ENCODE assay signal across 9 mouse cellular contexts in the genomic region with DNA sequence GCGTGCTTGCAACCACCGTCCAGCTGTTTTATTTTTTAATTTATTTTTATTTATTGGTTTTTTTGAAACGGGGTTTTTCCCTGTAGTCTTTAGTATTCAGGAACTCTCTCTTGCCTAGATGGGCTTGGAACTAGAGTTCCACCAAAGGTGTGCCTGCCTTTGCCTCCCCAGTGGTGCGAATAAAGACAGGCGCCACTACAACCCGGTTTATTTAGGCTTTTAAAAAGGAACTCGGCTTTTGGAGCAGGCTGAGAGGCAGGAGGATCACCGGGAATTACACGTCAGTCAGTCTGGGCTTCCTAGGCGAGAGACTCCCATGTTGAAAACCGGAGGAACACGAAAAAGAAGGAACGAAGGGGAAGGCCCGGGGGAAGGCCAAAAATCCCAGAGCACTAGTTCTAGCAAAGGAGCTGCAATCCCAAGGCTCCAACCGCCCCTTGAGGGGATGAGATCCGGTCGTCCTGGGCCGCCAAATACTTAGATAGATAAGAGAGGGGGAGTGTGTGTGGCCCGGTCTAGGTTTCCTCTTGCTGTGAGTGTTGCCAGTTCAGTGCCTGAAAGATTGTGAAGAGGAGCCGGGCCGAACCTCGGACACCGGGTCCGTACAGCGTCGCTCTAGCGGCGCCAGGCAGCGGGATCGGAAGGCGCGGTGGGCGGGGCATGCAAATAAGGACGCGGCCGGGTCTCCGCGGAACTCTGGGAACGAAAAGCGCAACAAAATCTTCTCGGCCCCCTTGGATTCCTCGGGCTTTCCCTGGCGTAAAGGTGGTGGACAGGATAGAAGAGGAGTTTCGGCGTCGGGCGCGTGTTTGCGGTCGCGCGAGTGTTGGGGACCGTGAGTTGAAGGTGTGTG. TPM values are rescaled to one million over a fixed set of nuclear protein-coding genes. Genes with fewer than 3 reads are reported as not detected.
A peak's percentile ranks its signal among the peaks of the same experiment; 100 is the strongest.
DNase-seq lines count a peak whose midpoint lies in the region; ATAC-seq and TF ChIP-seq lines count a peak whose summit lies in the region.
"Not testable (repeated sequence)": the region's sequence is repeated elsewhere in the genome, so short reads cannot be mapped to it uniquely, and the experiment has no call there.
"Had no signal": no experiment of that assay in that cellular context is flagged by ENCODE, and none has a peak within 500 bp of the region (broad histone marks: within the 10 kb centered on the region; RNA-seq: fewer than 3 reads in every experiment).

No protein-coding gene starts in this region.

- not testable (repeated sequence) for TF ChIP-seq EP300 in MEL (IDR thresholded peaks at IDR 0.05; ENCODE audit: low read depth in 1 of 2, low read length in 2 of 2); lung, postnatal 0 days (IDR thresholded peaks at IDR 0.05)

- H3K4me3 ChIP-seq in MEL (ENCODE audit: control insufficient read depth in 1 of 2, insufficient read depth in 1 of 2, low read depth in 2 of 2, low read length in 2 of 2), result peak overlapping the region; percentile 53 to 73
- peak overlapping the region; percentile 14 for H3K4me3 ChIP-seq in hindbrain, embryonic 11.5 days (ENCODE audit: low read depth, low read length)
- peak overlapping the region; percentile 24; the same call in 1 of the 2 replicates for H3K4me3 ChIP-seq in lung, postnatal 0 days (ENCODE audit: low read depth, low read length)

- TF ChIP-seq RAD21 in MEL (IDR thresholded peaks at IDR 0.05; ENCODE audit: low read depth, low read length), result not testable (repeated sequence)

- not testable (repeated sequence) for H3K4me1 ChIP-seq in MEL (ENCODE audit: control insufficient read depth in 1 of 2, insufficient read depth in 2 of 2, low read length in 2 of 2); hindbrain, embryonic 11.5 days (replicated peaks; ENCODE audit: control insufficient read depth, insufficient read depth, low read length); lung, postnatal 0 days (ENCODE audit: insufficient read depth, low read depth, low read length)

- TF ChIP-seq CTCF in MEL (IDR thresholded peaks at IDR 0.05 in 2 of 3, conservative IDR thresholded peaks at IDR 0.05 in 1 of 3; ENCODE audit: control insufficient read depth in 1 of 3, insufficient read depth in 1 of 3, low read depth in 2 of 3, low read length in 3 of 3, poor library complexity in 1 of 3, severe bottlenecking in 1 of 3); lung, postnatal 0 days (IDR thresholded peaks at IDR 0.05): not testable (repeated sequence)

- not testable (repeated sequence) for H3K9me3 ChIP-seq in MEL (replicated peaks; ENCODE audit: insufficient read depth, low read length); hindbrain, embryonic 11.5 days (ENCODE audit: control insufficient read depth, low read length); lung, postnatal 0 days (ENCODE audit: low read length)

- H3K9ac ChIP-seq in MEL (ENCODE audit: control insufficient read depth, low read depth, low read length, poor library complexity, severe bottlenecking), result peak overlapping the region; percentile 81
- H3K9ac ChIP-seq in hindbrain, embryonic 11.5 days (ENCODE audit: low read depth, low read length), result peak overlapping the region; percentile 35; the same call in 1 of the 2 replicates
- 0 out of 2 replicates have a peak overlapping the region, but pooled peaks have one; percentile 43 for H3K9ac ChIP-seq in lung, postnatal 0 days (replicated peaks; ENCODE audit: low read depth)

- TF ChIP-seq POLR2A in MEL (IDR thresholded peaks at IDR 0.05; ENCODE audit: control insufficient read depth in 1 of 2, insufficient read depth in 1 of 2, low read depth in 1 of 2, low read length in 2 of 2, poor library complexity in 1 of 2), result peak in 1 of 2 experiments; percentile 22; a peak in 2 of 4 replicates

- H3K4me2 ChIP-seq in hindbrain, embryonic 11.5 days (replicated peaks; ENCODE audit: low read depth, low read length), result peak overlapping the region; percentile 25
- peak overlapping the region; percentile 38 for H3K4me2 ChIP-seq in lung, postnatal 0 days (replicated peaks; ENCODE audit: low read depth, low read length)

- WGBS in hindbrain, embryonic 11.5 days, result 7% methylated on average over 41 of the region's 53 CpGs
- 5% methylated on average over 44 of the region's 53 CpGs for WGBS in lung, postnatal 0 days

- peak; percentile 93 for DNase-seq in MEL (ENCODE audit: low read depth, low spot score)
- peak; percentile 91 for DNase-seq in cerebellum, postnatal 10 days
- peak; percentile 67 to 79 for DNase-seq in frontal cortex, postnatal 10 days (ENCODE audit: low spot score in 2 of 2)
- DNase-seq in hindbrain, embryonic 11.5 days (ENCODE audit: low spot score), result peak; percentile 77
- peak; percentile 75 to 83 for DNase-seq in layer of hippocampus, postnatal 10 days (ENCODE audit: low spot score in 2 of 2)
- DNase-seq in lung, postnatal 0 days (ENCODE audit: low spot score), result peak; percentile 73
- DNase-seq in ovary, postnatal 10 days (ENCODE audit: low spot score), result peak; percentile 53
- DNase-seq in thymus, postnatal 0 days (ENCODE audit: low spot score), result peak; percentile 72

- not testable (repeated sequence) for H3K79me2 ChIP-seq in MEL (ENCODE audit: control insufficient read depth, insufficient read depth, low read length, poor library complexity)

- not testable (repeated sequence) for H3K27me3 ChIP-seq in MEL (ENCODE audit: control insufficient read depth in 1 of 2, insufficient read depth in 2 of 2, low read length in 2 of 2); hindbrain, embryonic 11.5 days (ENCODE audit: control insufficient read depth, insufficient read depth, low read length); lung, postnatal 0 days (replicated peaks; ENCODE audit: insufficient read depth, low read length)

- H3K36me3 ChIP-seq in MEL (ENCODE audit: control insufficient read depth in 1 of 2, insufficient read depth in 2 of 2, low read length in 2 of 2), result peaks cover 0 to 11% of the 10 kb centered on the region in 2 experiments; a peak in 2 of 4 replicates
- not testable (repeated sequence) for H3K36me3 ChIP-seq in hindbrain, embryonic 11.5 days (ENCODE audit: control insufficient read depth, insufficient read depth, low read length); lung, postnatal 0 days (ENCODE audit: insufficient read depth, low read length)

- peak overlapping the region; percentile 77 for H3K27ac ChIP-seq in MEL (ENCODE audit: control insufficient read depth, low read depth, low read length)
- peak overlapping the region; percentile 70 for H3K27ac ChIP-seq in hindbrain, embryonic 11.5 days (ENCODE audit: low read depth, low read length)
- H3K27ac ChIP-seq in lung, postnatal 0 days (ENCODE audit: low read length), result peak overlapping the region; percentile 72

- ATAC-seq in hindbrain, embryonic 11.5 days (ENCODE audit: low FRiP score), result peak; percentile 73
- ATAC-seq in lung, postnatal 0 days, result peak; percentile 71

TF ChIP-seq in MEL, 35 proteins besides CTCF, POLR2A, EP300 and RAD21:
- peak; percentile 66 for TF ChIP-seq NELFE (IDR thresholded peaks at IDR 0.05; ENCODE audit: low read depth, low read length)
TF ChIP-seq in MEL: peak in this region for 1; not testable (repeated sequence) for 34.

RNA-seq across cellular contexts. Expression of gene Rdm1, which starts 14.1 kb away (rescaled TPM):
- total RNA-seq in MEL (2012; rRNA removed), result 6.5 and 6.7 TPM in 2 replicates
- 1 to 10 TPM in 1 of 2 experiments, not detected in 1; 6.8 TPM for polyA plus RNA-seq in MEL (2012; ENCODE audit: insufficient read depth in 1 of 2, insufficient read length in 2 of 2, low read depth in 1 of 2, low replicate concordance in 2 of 2, missing spikeins in 1 of 2)
- polyA plus RNA-seq in hindbrain, embryonic 11.5 days (2014; fragmentation: Nextera tagmentation; extraction: Ambion mirVana), result 34.5 and 35.5 TPM in 2 replicates
- total RNA-seq in layer of hippocampus, postnatal 10 days (2021), result 1 to 10 TPM; 4.2 to 7.7 TPM
- polyA plus RNA-seq in lung, postnatal 0 days (2015; fragmentation: Nextera tagmentation; extraction: Ambion mirVana), result 20.1 and 34.1 TPM in 2 replicates
- polyA plus RNA-seq in thymus, postnatal 0 days (2015; fragmentation: Nextera tagmentation; extraction: Ambion mirVana), result 44.5 and 46.0 TPM in 2 replicates

RNA-seq across cellular contexts. Expression of gene Arl4d, which starts 24.3 kb away (rescaled TPM):
- 0.23 and 0.33 TPM in 2 replicates for total RNA-seq in MEL (2012; rRNA removed)
- polyA plus RNA-seq in MEL (2012; ENCODE audit: insufficient read depth in 1 of 2, insufficient read length in 2 of 2, low read depth in 1 of 2, low replicate concordance in 2 of 2, missing spikeins in 1 of 2), result under 1 TPM in 1 of 2 experiments, not detected in 1; 0.17 TPM
- polyA plus RNA-seq in hindbrain, embryonic 11.5 days (2014; fragmentation: Nextera tagmentation; extraction: Ambion mirVana), result 14.1 and 14.2 TPM in 2 replicates
- 10 to 100 TPM; 12.1 to 13.3 TPM for total RNA-seq in layer of hippocampus, postnatal 10 days (2021)
- 25.2 and 33.1 TPM in 2 replicates for polyA plus RNA-seq in lung, postnatal 0 days (2015; fragmentation: Nextera tagmentation; extraction: Ambion mirVana)
- 3.0 and 3.1 TPM in 2 replicates for polyA plus RNA-seq in thymus, postnatal 0 days (2015; fragmentation: Nextera tagmentation; extraction: Ambion mirVana)

RNA-seq across cellular contexts. Expression of gene Gm11634, which starts 42.0 kb away (rescaled TPM):
- not detected in 2 replicates for total RNA-seq in MEL (2012; rRNA removed)
- not detected for polyA plus RNA-seq in MEL (2012; ENCODE audit: insufficient read depth in 1 of 2, insufficient read length in 2 of 2, low read depth in 1 of 2, low replicate concordance in 2 of 2, missing spikeins in 1 of 2)
- not detected in 2 replicates for polyA plus RNA-seq in hindbrain, embryonic 11.5 days (2014; fragmentation: Nextera tagmentation; extraction: Ambion mirVana)
- total RNA-seq in layer of hippocampus, postnatal 10 days (2021), result not detected
- not detected in 2 replicates for polyA plus RNA-seq in lung, postnatal 0 days (2015; fragmentation: Nextera tagmentation; extraction: Ambion mirVana)
- polyA plus RNA-seq in thymus, postnatal 0 days (2015; fragmentation: Nextera tagmentation; extraction: Ambion mirVana), result not detected in 2 replicates
- polyA plus RNA-seq: large intestine, adult 2 months had no signal

RNA-seq across cellular contexts. Expression of gene Tmem106a, which starts 59.0 kb away (rescaled TPM):
- total RNA-seq in MEL (2012; rRNA removed), result 0.23 and 0.36 TPM in 2 replicates
- polyA plus RNA-seq in MEL (2012; ENCODE audit: insufficient read depth in 1 of 2, insufficient read length in 2 of 2, low read depth in 1 of 2, low replicate concordance in 2 of 2, missing spikeins in 1 of 2), result under 1 TPM in 1 of 2 experiments, not detected in 1; 0.81 TPM
- 3.4 and 3.5 TPM in 2 replicates for polyA plus RNA-seq in hindbrain, embryonic 11.5 days (2014; fragmentation: Nextera tagmentation; extraction: Ambion mirVana)
- 1 to 10 TPM; 2.7 to 3.6 TPM for total RNA-seq in layer of hippocampus, postnatal 10 days (2021)
- 7.6 TPM in 2 replicates for polyA plus RNA-seq in lung, postnatal 0 days (2015; fragmentation: Nextera tagmentation; extraction: Ambion mirVana)
- 7.9 and 9.2 TPM in 2 replicates for polyA plus RNA-seq in thymus, postnatal 0 days (2015; fragmentation: Nextera tagmentation; extraction: Ambion mirVana)

Comparison
In these comparisons a context has a peak if more than half of its experiments do, and no peak if none do; other contexts are left out.
1. Peak in every context shown above with its lines: DNase-seq, ATAC-seq, H3K4me3 ChIP-seq and H3K27ac ChIP-seq.